Mouse (Mus musculus): ENCODE measurements around the gene Mapk1.

DNA sequence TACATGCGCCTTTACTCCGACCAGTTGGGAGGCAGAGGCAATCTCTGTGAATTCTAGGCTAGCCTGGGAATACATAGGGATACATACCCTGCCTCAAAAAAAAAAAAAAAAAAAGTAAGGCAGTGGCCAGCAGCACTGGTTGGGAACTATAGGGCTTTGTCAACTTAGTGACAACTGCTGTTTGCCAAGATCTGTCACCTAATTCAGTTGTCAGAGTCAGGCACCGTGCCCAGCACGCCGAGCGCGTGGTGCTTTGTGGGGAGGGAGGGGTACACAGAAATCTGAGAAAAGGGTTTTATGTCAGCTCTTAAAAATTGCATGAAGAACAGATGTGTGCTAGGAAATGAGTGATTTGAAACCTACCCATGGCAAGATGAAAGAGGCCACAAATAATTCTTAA, 94.9 kb downstream of the Mapk1 start:
- TF ChIP-seq CTCF (IDR thresholded peaks at IDR 0.05; ENCODE audit: borderline replicate concordance, insufficient read depth, low read length), result no peak
- TF ChIP-seq POLR2A (IDR thresholded peaks at IDR 0.05; ENCODE audit: low read depth, low read length), result no peak

Data from embryonic fibroblast, embryonic 13.5 days (primary cell).